Mouse (Mus musculus): ENCODE measurements around the gene Gch1. TPM values are rescaled to one million over a fixed set of nuclear protein-coding genes. Genes with fewer than 3 reads are reported as not detected.

Gch1 gene
- total and polyA plus RNA-seq, 3 experiments: 4.4 to 6.6 TPM; not detected in 1

DNA sequence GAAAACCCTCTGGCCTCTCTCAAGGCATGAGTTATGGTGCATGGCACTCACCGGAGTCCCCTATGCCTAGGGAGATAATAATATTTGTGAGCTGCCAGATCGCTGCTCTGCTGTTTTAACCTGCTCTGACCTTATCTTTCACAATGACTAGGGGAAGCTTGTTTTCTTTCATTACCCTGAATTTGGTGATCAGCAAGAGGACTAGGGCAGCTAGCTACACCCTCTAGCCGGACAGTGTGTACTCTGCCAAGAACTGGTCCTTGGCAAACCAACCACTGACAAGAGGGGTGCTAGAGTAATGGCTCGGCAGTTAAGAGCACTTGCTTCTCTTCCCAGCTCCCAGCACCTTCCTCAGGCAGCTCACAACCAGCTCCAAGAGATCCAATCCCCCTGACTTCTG is 1.4 kb upstream of the Gch1 start:
- H3K4me3 ChIP-seq (ENCODE audit: control insufficient read depth in 1 of 2, insufficient read depth in 1 of 2, low read depth in 2 of 2, low read length in 2 of 2): no peak overlapping the region; a peak in 1 of 4 replicates
- peaks cover 12% of the 10 kb centered on the region for H3K79me2 ChIP-seq (ENCODE audit: control insufficient read depth, insufficient read depth, low read length, poor library complexity)
- TF ChIP-seq ZKSCAN1 (IDR thresholded peaks at IDR 0.05; ENCODE audit: low read depth, low read length) (no peak), MYC (IDR thresholded peaks at IDR 0.05; ENCODE audit: low read depth, low read length) (no peak), SIN3A (IDR thresholded peaks at IDR 0.05; ENCODE audit: low read length) (0 out of 2 replicates have a peak, but pooled peaks have one; percentile 21), GABPA (IDR thresholded peaks at IDR 0.05; ENCODE audit: low read depth, low read length) (no peak), GATA1 (IDR thresholded peaks at IDR 0.05; ENCODE audit: low read depth, low read length) (0 out of 2 replicates have a peak, but pooled peaks have one; percentile 12)
- H3K9ac ChIP-seq (ENCODE audit: control insufficient read depth, low read depth, low read length, poor library complexity, severe bottlenecking): no peak overlapping the region
- peaks cover 6 to 11% of the 10 kb centered on the region in 2 experiments for H3K4me1 ChIP-seq (ENCODE audit: control insufficient read depth in 1 of 2, insufficient read depth in 2 of 2, low read length in 2 of 2)
- no peak for DNase-seq (ENCODE audit: low read depth, low spot score)
- H3K9me3 ChIP-seq (replicated peaks; ENCODE audit: insufficient read depth, low read length): no peaks in the 10 kb centered on the region
- no peak overlapping the region for H3K27ac ChIP-seq (ENCODE audit: control insufficient read depth, low read depth, low read length)
- peaks cover 0 to 12% of the 10 kb centered on the region in 2 experiments; a peak in 2 of 4 replicates for H3K36me3 ChIP-seq (ENCODE audit: control insufficient read depth in 1 of 2, insufficient read depth in 2 of 2, low read length in 2 of 2)
- no peaks in the 10 kb centered on the region for H3K27me3 ChIP-seq (ENCODE audit: control insufficient read depth in 1 of 2, insufficient read depth in 2 of 2, low read length in 2 of 2)

DNA sequence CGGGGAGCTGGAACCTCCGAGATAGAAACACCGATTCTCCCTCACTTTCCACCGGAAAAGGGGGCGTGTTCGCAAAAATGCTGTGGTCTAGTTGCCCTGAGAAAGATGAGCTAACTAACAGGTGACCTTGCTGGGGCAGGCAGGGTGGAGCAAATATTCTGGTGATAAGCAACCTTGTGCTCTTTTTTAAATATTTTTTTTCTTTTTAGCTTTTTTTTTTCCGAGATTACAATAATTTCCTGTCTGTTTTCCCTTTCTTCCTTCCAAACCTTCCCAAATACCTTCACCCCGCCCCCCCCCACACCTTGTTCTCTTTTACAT is 382 bp upstream of the Gch1 start:
- H3K9ac ChIP-seq (ENCODE audit: control insufficient read depth, low read depth, low read length, poor library complexity, severe bottlenecking): peak overlapping the region; percentile 59
- H3K79me2 ChIP-seq (ENCODE audit: control insufficient read depth, insufficient read depth, low read length, poor library complexity): peaks cover 12% of the 10 kb centered on the region
- no peak for DNase-seq (ENCODE audit: low read depth, low spot score)
- H3K9me3 ChIP-seq (replicated peaks; ENCODE audit: insufficient read depth, low read length): no peaks in the 10 kb centered on the region
- peak overlapping the region; percentile 59 for H3K27ac ChIP-seq (ENCODE audit: control insufficient read depth, low read depth, low read length)
- H3K4me1 ChIP-seq (ENCODE audit: control insufficient read depth in 1 of 2, insufficient read depth in 2 of 2, low read length in 2 of 2): peaks cover 6 to 11% of the 10 kb centered on the region in 2 experiments
- peaks cover 0 to 12% of the 10 kb centered on the region in 2 experiments; a peak in 2 of 4 replicates for H3K36me3 ChIP-seq (ENCODE audit: control insufficient read depth in 1 of 2, insufficient read depth in 2 of 2, low read length in 2 of 2)
- H3K4me3 ChIP-seq (ENCODE audit: control insufficient read depth in 1 of 2, insufficient read depth in 1 of 2, low read depth in 2 of 2, low read length in 2 of 2): peak overlapping the region; percentile 76 to 90
- H3K27me3 ChIP-seq (ENCODE audit: control insufficient read depth in 1 of 2, insufficient read depth in 2 of 2, low read length in 2 of 2): no peaks in the 10 kb centered on the region
- TF ChIP-seq MAX (IDR thresholded peaks at IDR 0.05; ENCODE audit: low read length) (no peak), SIN3A (IDR thresholded peaks at IDR 0.05; ENCODE audit: low read length) (peak; percentile 50; the same call in 1 of the 2 replicates), ETS1 (IDR thresholded peaks at IDR 0.05; ENCODE audit: low read depth, low read length) (peak; percentile 67), TCF12 (IDR thresholded peaks at IDR 0.05; ENCODE audit: low read depth, low read length) (no peak), ZC3H11A (IDR thresholded peaks at IDR 0.05; ENCODE audit: low read depth, low read length) (no peak), ZNF384 (IDR thresholded peaks at IDR 0.05; ENCODE audit: low read depth, low read length) (peak; percentile 82), CHD2 (IDR thresholded peaks at IDR 0.05; ENCODE audit: low read length) (no peak), MAZ (IDR thresholded peaks at IDR 0.05; ENCODE audit: low read depth, low read length) (no peak)

DNA sequence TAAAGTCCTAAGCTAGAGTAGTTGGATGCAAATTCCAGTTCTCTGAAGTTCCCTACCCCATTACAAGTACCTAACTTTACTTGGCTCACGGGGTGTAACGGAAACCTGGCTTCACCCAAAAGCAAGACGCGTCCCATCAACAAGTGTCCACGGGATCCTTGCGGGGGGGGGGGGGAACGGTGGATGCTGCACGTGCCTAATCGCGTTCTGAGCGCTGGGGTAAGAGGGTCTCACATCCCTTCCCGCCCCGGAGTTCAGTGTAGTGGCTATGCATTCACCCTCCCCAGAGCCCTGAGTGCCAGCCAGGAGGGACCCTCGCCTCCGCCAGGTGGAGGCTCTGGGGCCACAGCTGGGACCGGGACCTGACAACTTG is 752 bp downstream of the Gch1 start:
- peak overlapping the region; percentile 76 to 90 for H3K4me3 ChIP-seq (ENCODE audit: control insufficient read depth in 1 of 2, insufficient read depth in 1 of 2, low read depth in 2 of 2, low read length in 2 of 2)
- H3K36me3 ChIP-seq (ENCODE audit: control insufficient read depth in 1 of 2, insufficient read depth in 2 of 2, low read length in 2 of 2): peaks cover 0 to 12% of the 10 kb centered on the region in 2 experiments; a peak in 2 of 4 replicates
- H3K27me3 ChIP-seq (ENCODE audit: control insufficient read depth in 1 of 2, insufficient read depth in 2 of 2, low read length in 2 of 2): no peaks in the 10 kb centered on the region
- H3K79me2 ChIP-seq (ENCODE audit: control insufficient read depth, insufficient read depth, low read length, poor library complexity): peaks cover 12% of the 10 kb centered on the region
- H3K9ac ChIP-seq (ENCODE audit: control insufficient read depth, low read depth, low read length, poor library complexity, severe bottlenecking): peak overlapping the region; percentile 85
- H3K9me3 ChIP-seq (replicated peaks; ENCODE audit: insufficient read depth, low read length): no peaks in the 10 kb centered on the region
- H3K4me1 ChIP-seq (ENCODE audit: control insufficient read depth in 1 of 2, insufficient read depth in 2 of 2, low read length in 2 of 2): peaks cover 6 to 11% of the 10 kb centered on the region in 2 experiments
- peak; percentile 33; the same call in 1 of the 2 replicates for TF ChIP-seq MXI1 (IDR thresholded peaks at IDR 0.05; ENCODE audit: low read depth, low read length)
- no peak; the same call in 1 of the 2 replicates for TF ChIP-seq BHLHE40 (IDR thresholded peaks at IDR 0.05; ENCODE audit: borderline replicate concordance, low read depth, low read length)
- no peak for TF ChIP-seq USF1 (IDR thresholded peaks at IDR 0.05; ENCODE audit: low read depth, low read length)
- no peak for TF ChIP-seq ZC3H11A (IDR thresholded peaks at IDR 0.05; ENCODE audit: low read depth, low read length)
- peak; percentile 59 for DNase-seq (ENCODE audit: low read depth, low spot score)
- peak overlapping the region; percentile 55 for H3K27ac ChIP-seq (ENCODE audit: control insufficient read depth, low read depth, low read length)

Data from MEL (cell line).